Mouse (Mus musculus) heart, adult 2 months (tissue): Measurements from ENCODE around the gene Gm49405.
A peak's percentile ranks its signal among the peaks of the same experiment; 100 is the strongest.

Experiments used
- CTCF ChIP-seq: fragments of 200-600 bp; IDR thresholded peaks from 2 replicates; pipeline ENCODE4 v1.8.1; 2022; ENCODE audit warnings: antibody characterized with exemption, mild to moderate bottlenecking, moderate library complexity
- EP300 ChIP-seq: fragments of 200-500 bp; IDR thresholded peaks from 2 replicates; pipeline ENCODE4 v1.6.1; 2011; ENCODE audit warnings: low read depth, low read length, control low read depth; ENCODE audit not compliant: insufficient read depth
- POLR2A ChIP-seq: fragments of 200-500 bp; IDR thresholded peaks from 2 replicates; pipeline ENCODE4 v1.6.1; 2011; ENCODE audit warnings: mild to moderate bottlenecking, low read depth, low read length, control low read depth; ENCODE audit not compliant: insufficient read depth

GRCm38 (mm10) chr19:4000119-4000900 lies at the start of gene Gm49405, which contains the start of gene Nudt8:
- TF ChIP-seq POLR2A = peak; percentile 99
- TF ChIP-seq CTCF = peak; percentile 88
- TF ChIP-seq EP300 = peak; percentile 52; the same call in 1 of the 2 replicates
